Mouse (Mus musculus) urinary bladder, postnatal 14 days (tissue): ENCODE measurements at regions not wholly inside any gene's neighbourhood (a gene's known extent, or its start where the extent isn't known, plus 50 kb on each side); places are given as distances from the start of the nearest gene placed in this dataset.
"Not testable (repeated sequence)": the region's sequence is repeated elsewhere in the genome, so short reads cannot be mapped to it uniquely, and the experiment has no call there.

Experiments used
- DNase-seq: peaks from one replicate; pipeline ENCODE4 v3.0.0; 2021; ENCODE audit warnings: low spot score

GRCm38 (mm10) chr4:7422787-7423186 lies 816.1 kb downstream of the Car8 start:
- no peak for DNase-seq

GRCm38 (mm10) chr4:7414301-7414700 lies 824.5 kb downstream of the Car8 start:
- DNase-seq = no peak

- no peak for DNase-seq
Measured at GRCm38 (mm10) chr4:7392696-7393095, 846.1 kb downstream of the Car8 start.

GRCm38 (mm10) chr4:7391596-7391995 lies 847.2 kb downstream of the Car8 start:
- DNase-seq = no peak

GRCm38 (mm10) chr4:7385069-7385468 lies 853.8 kb downstream of the Car8 start:
- no peak for DNase-seq

GRCm38 (mm10) chr4:7379996-7380395 lies 858.8 kb downstream of the Car8 start:
- no peak for DNase-seq

- DNase-seq = no peak
Measured at GRCm38 (mm10) chr4:7364238-7365040, 874.4 kb downstream of the Car8 start.

- no peak for DNase-seq
Measured at GRCm38 (mm10) chr4:7363508-7363907, 875.3 kb downstream of the Car8 start.

- DNase-seq = no peak
Measured at GRCm38 (mm10) chr4:7356202-7356601, 882.6 kb downstream of the Car8 start.

- no peak for DNase-seq
Measured at GRCm38 (mm10) chr4:7347317-7347716, 891.5 kb downstream of the Car8 start.

GRCm38 (mm10) chr4:7341159-7341558 lies 897.7 kb downstream of the Car8 start:
- DNase-seq = no peak

- no peak for DNase-seq
Measured at GRCm38 (mm10) chr4:7314261-7314660, 924.6 kb downstream of the Car8 start.

- no peak for DNase-seq
Measured at GRCm38 (mm10) chr4:7313219-7313618, 925.6 kb downstream of the Car8 start.

GRCm38 (mm10) chr4:7312160-7312559 lies 926.7 kb downstream of the Car8 start:
- no peak for DNase-seq

- DNase-seq = no peak
Measured at GRCm38 (mm10) chr4:7269047-7269446, 969.8 kb downstream of the Car8 start.

- no peak for DNase-seq
Measured at GRCm38 (mm10) chr4:7256486-7256885, 982.4 kb downstream of the Car8 start.

- DNase-seq = no peak
Measured at GRCm38 (mm10) chr4:7253616-7254015, 985.2 kb downstream of the Car8 start.

- DNase-seq = no peak
Measured at GRCm38 (mm10) chr4:7251641-7252040, 987.2 kb downstream of the Car8 start.

- no peak for DNase-seq
Measured at GRCm38 (mm10) chr4:7247816-7248215, 991.0 kb downstream of the Car8 start.

GRCm38 (mm10) chr4:7247244-7247643 lies 991.6 kb downstream of the Car8 start:
- DNase-seq = no peak

GRCm38 (mm10) chr4:7246828-7247227 lies 992.0 kb downstream of the Car8 start:
- DNase-seq = no peak

- DNase-seq = no peak
Measured at GRCm38 (mm10) chr4:7245653-7246052, 993.2 kb downstream of the Car8 start.

GRCm38 (mm10) chr4:7237848-7238247 lies 1001.0 kb downstream of the Car8 start:
- DNase-seq = no peak

GRCm38 (mm10) chr4:7234537-7234936 lies 1004.3 kb downstream of the Car8 start:
- DNase-seq = not testable (repeated sequence)
